Mouse (Mus musculus) midbrain, embryonic 13.5 days (tissue): ENCODE results near the gene Nexn. TPM values are rescaled to one million over a fixed set of nuclear protein-coding genes. Genes with fewer than 3 reads are reported as not detected.
"Not testable (repeated sequence)": the region's sequence is repeated elsewhere in the genome, so short reads cannot be mapped to it uniquely, and the experiment has no call there.

Source experiments
- ATAC-seq: fragments of 200-750 bp; cut with Nextera tagmentation; 2 replicates; pipeline ENCODE4 v1.8.0; 2017; ENCODE audit warnings: mild to moderate bottlenecking, moderate TSS enrichment, moderate library complexity
- H3K27ac ChIP-seq: fragments of 300-500 bp; sonication (generic); 2 replicates; pipeline ENCODE4 v1.5.1; 2015; ENCODE audit warnings: inconsistent platforms, mild to moderate bottlenecking, moderate library complexity
- H3K27me3 ChIP-seq: fragments of 300-500 bp; sonication (generic); 2 replicates; pipeline ENCODE4 v1.6.1; 2015; ENCODE audit warnings: mild to moderate bottlenecking, inconsistent platforms
- H3K36me3 ChIP-seq: fragments of 300-500 bp; sonication (generic); 2 replicates; pipeline ENCODE4 v1.6.1; 2015; ENCODE audit warnings: mild to moderate bottlenecking, inconsistent platforms
- H3K4me1 ChIP-seq: fragments of 300-500 bp; sonication (generic); replicated peaks from 2 replicates; pipeline ENCODE4 v1.6.1; 2015; ENCODE audit warnings: inconsistent platforms
- H3K4me2 ChIP-seq: fragments of 300-500 bp; sonication (generic); replicated peaks from 2 replicates; pipeline ENCODE4 v1.6.1; 2015; ENCODE audit warnings: moderate library complexity, mild to moderate bottlenecking, inconsistent platforms
- H3K4me3 ChIP-seq: fragments of 300-500 bp; sonication (generic); replicated peaks from 2 replicates; pipeline ENCODE4 v1.5.1; 2015; ENCODE audit warnings: mild to moderate bottlenecking, inconsistent platforms
- H3K9ac ChIP-seq: fragments of 300-500 bp; sonication (generic); replicated peaks from 2 replicates; pipeline ENCODE4 v1.6.1; 2015; ENCODE audit warnings: mild to moderate bottlenecking, inconsistent platforms
- H3K9me3 ChIP-seq: fragments of 300-500 bp; sonication (generic); 2 replicates; pipeline ENCODE4 v1.6.1; 2016; ENCODE audit warnings: mild to moderate bottlenecking, inconsistent platforms
- WGBS: fragments of 180-500 bp; shearing (Covaris S2); methylation state at CpG from one replicate; pipeline ENCODE4 v1.1.7; 2015; 5-methylcytosine and 5-hydroxymethylcytosine counted together
- polyA plus RNA-seq: library from polyadenylated mRNA; unstranded; fragments of >200 nt; fragmentation: Nextera tagmentation; extraction: Ambion mirVana; gene quantifications from 2 replicates; pipeline ENCODE4 v1.2.1, GENCODE M21; 2015

The Nexn gene
- polyA plus RNA-seq, 1 experiment from 2014 or later = 2.8 TPM

GRCm38 (mm10) chr3:152272974-152273685 is 7.0 kb upstream of the Nexn start:
- ATAC-seq = peak; percentile 37; the same call in 1 of the 2 replicates
- 70% methylated on average over 20 of the region's 20 CpGs for WGBS

GRCm38 (mm10) chr3:152271876-152272275 is 5.7 kb upstream of the Nexn start:
- no peak overlapping the region for H3K4me2 ChIP-seq
- ATAC-seq = no peak
- peaks cover 16% of the 10 kb centered on the region for H3K27me3 ChIP-seq
- no peaks in the 10 kb centered on the region for H3K4me1 ChIP-seq
- H3K9me3 ChIP-seq = no peaks in the 10 kb centered on the region
- H3K36me3 ChIP-seq = peaks cover 10% of the 10 kb centered on the region
- 83% methylated on average over 6 of the region's 6 CpGs for WGBS
- H3K4me3 ChIP-seq = no peak overlapping the region
- no peak overlapping the region for H3K27ac ChIP-seq
- no peak overlapping the region for H3K9ac ChIP-seq

More at GRCm38 (mm10) chr3:152272974-152273685, 7.0 kb upstream of the Nexn start:
- peaks cover 4% of the 10 kb centered on the region for H3K27me3 ChIP-seq
- no peak overlapping the region for H3K9ac ChIP-seq
- no peaks in the 10 kb centered on the region for H3K4me1 ChIP-seq
- no peak overlapping the region for H3K27ac ChIP-seq
- no peaks in the 10 kb centered on the region for H3K9me3 ChIP-seq
- no peak overlapping the region for H3K4me2 ChIP-seq
- H3K4me3 ChIP-seq = no peak overlapping the region
- H3K36me3 ChIP-seq = peaks cover 15% of the 10 kb centered on the region

GRCm38 (mm10) chr3:152271071-152271710 is 5.0 kb upstream of the Nexn start:
- 90% methylated on average over 10 of the region's 10 CpGs for WGBS
- Histone ChIP-seq H3K27me3 (peaks cover 23% of the 10 kb centered on the region), H3K9ac (no peak overlapping the region), H3K9me3 (no peaks in the 10 kb centered on the region), H3K4me3 (no peak overlapping the region), H3K36me3 (0 out of 2 replicates have a peak, but pooled peaks cover 3% of the 10 kb centered on the region), H3K4me2 (no peak overlapping the region), H3K27ac (no peak overlapping the region), H3K4me1 (peaks cover 3% of the 10 kb centered on the region)
- no peak for ATAC-seq

- 91% methylated on average over 14 of the region's 14 CpGs for WGBS
- no peak overlapping the region for H3K4me3 ChIP-seq
- peaks cover 18% of the 10 kb centered on the region for H3K4me1 ChIP-seq
- ATAC-seq = no peak
- H3K4me2 ChIP-seq = no peak overlapping the region
- H3K9me3 ChIP-seq = no peaks in the 10 kb centered on the region
- no peak overlapping the region for H3K27ac ChIP-seq
- H3K36me3 ChIP-seq = no peaks in the 10 kb centered on the region
- no peak overlapping the region for H3K9ac ChIP-seq
- peaks cover 50% of the 10 kb centered on the region for H3K27me3 ChIP-seq
Measured at GRCm38 (mm10) chr3:152268099-152268498, 1.9 kb upstream of the Nexn start.

GRCm38 (mm10) chr3:152265351-152266035 is 657 bp downstream of the Nexn start:
- Histone ChIP-seq H3K27ac (no peak overlapping the region), H3K4me1 (peaks cover 26% of the 10 kb centered on the region), H3K9ac (peak overlapping the region; percentile 72), H3K4me3 (peak overlapping the region; percentile 53), H3K27me3 (peaks cover 66% of the 10 kb centered on the region), H3K36me3 (no peaks in the 10 kb centered on the region), H3K4me2 (peak overlapping the region; percentile 93), H3K9me3 (no peaks in the 10 kb centered on the region)
- WGBS = under 1% methylated on average over 54 of the region's 63 CpGs
- peak; percentile 87 for ATAC-seq

- Histone ChIP-seq H3K36me3 (no peaks in the 10 kb centered on the region), H3K27ac (no peak overlapping the region), H3K27me3 (peaks cover 69% of the 10 kb centered on the region), H3K4me2 (peak overlapping the region; percentile 93), H3K9ac (no peak overlapping the region), H3K9me3 (no peaks in the 10 kb centered on the region), H3K4me1 (peaks cover 26% of the 10 kb centered on the region), H3K4me3 (peak overlapping the region; percentile 53; the same call in 1 of the 2 replicates)
- WGBS = 29% methylated on average over 12 of the region's 12 CpGs
- ATAC-seq = no peak
Measured at GRCm38 (mm10) chr3:152264830-152265229, 1.3 kb downstream of the Nexn start.

- H3K36me3 ChIP-seq = no peaks in the 10 kb centered on the region
- H3K4me3 ChIP-seq = no peak overlapping the region
- ATAC-seq = no peak
- H3K9ac ChIP-seq = no peak overlapping the region
- no peak overlapping the region for H3K4me2 ChIP-seq
- no peak overlapping the region for H3K27ac ChIP-seq
- H3K9me3 ChIP-seq = no peaks in the 10 kb centered on the region
- peaks cover 26% of the 10 kb centered on the region for H3K4me1 ChIP-seq
- WGBS = 50% methylated on average over 10 of the region's 10 CpGs
- peaks cover 72% of the 10 kb centered on the region for H3K27me3 ChIP-seq
Measured at GRCm38 (mm10) chr3:152264374-152264773, 1.8 kb downstream of the Nexn start.

GRCm38 (mm10) chr3:152261948-152262347 is 4.2 kb downstream of the Nexn start:
- H3K4me2 ChIP-seq = no peak overlapping the region
- H3K9me3 ChIP-seq = no peaks in the 10 kb centered on the region
- H3K36me3 ChIP-seq = no peaks in the 10 kb centered on the region
- H3K4me1 ChIP-seq = peaks cover 26% of the 10 kb centered on the region
- WGBS = 23% methylated on average over 8 of the region's 8 CpGs
- ATAC-seq = no peak
- no peak overlapping the region for H3K27ac ChIP-seq
- no peak overlapping the region for H3K4me3 ChIP-seq
- no peak overlapping the region for H3K9ac ChIP-seq
- H3K27me3 ChIP-seq = peaks cover 56% of the 10 kb centered on the region

- H3K4me2 ChIP-seq = no peak overlapping the region
- peaks cover 25% of the 10 kb centered on the region for H3K4me1 ChIP-seq
- 53% methylated on average over 8 of the region's 8 CpGs for WGBS
- H3K9ac ChIP-seq = no peak overlapping the region
- no peak overlapping the region for H3K27ac ChIP-seq
- no peaks in the 10 kb centered on the region for H3K36me3 ChIP-seq
- H3K4me3 ChIP-seq = no peak overlapping the region
- no peaks in the 10 kb centered on the region for H3K9me3 ChIP-seq
- no peak for ATAC-seq
- peaks cover 51% of the 10 kb centered on the region for H3K27me3 ChIP-seq
Measured at GRCm38 (mm10) chr3:152261436-152261835, 4.7 kb downstream of the Nexn start.

GRCm38 (mm10) chr3:152260362-152260761 is 5.8 kb downstream of the Nexn start:
- no peak overlapping the region for H3K4me2 ChIP-seq
- ATAC-seq = no peak
- 100% methylated on average over 1 of the region's 1 CpGs for WGBS

GRCm38 (mm10) chr3:152259409-152259808 is 6.7 kb downstream of the Nexn start:
- not testable (repeated sequence) for H3K9ac ChIP-seq, H3K4me1 ChIP-seq, H3K9me3 ChIP-seq, H3K4me2 ChIP-seq, H3K4me3 ChIP-seq, H3K36me3 ChIP-seq, H3K27ac ChIP-seq
- 45% methylated on average over 7 of the region's 9 CpGs for WGBS
- ATAC-seq = peak; percentile 64; the same call in 1 of the 2 replicates
- H3K27me3 ChIP-seq = peaks cover 34% of the 10 kb centered on the region

More at GRCm38 (mm10) chr3:152260362-152260761, 5.8 kb downstream of the Nexn start:
- H3K4me3 ChIP-seq = no peak overlapping the region
- no peak overlapping the region for H3K9ac ChIP-seq
- peaks cover 15% of the 10 kb centered on the region for H3K4me1 ChIP-seq
- H3K36me3 ChIP-seq = no peaks in the 10 kb centered on the region
- no peaks in the 10 kb centered on the region for H3K9me3 ChIP-seq
- H3K27ac ChIP-seq = no peak overlapping the region
- H3K27me3 ChIP-seq = peaks cover 43% of the 10 kb centered on the region

- Histone ChIP-seq H3K4me3 (no peak overlapping the region), H3K9ac (no peak overlapping the region), H3K36me3 (no peaks in the 10 kb centered on the region), H3K27ac (no peak overlapping the region), H3K4me2 (no peak overlapping the region), H3K4me1 (peaks cover 8% of the 10 kb centered on the region; the same call in 1 of the 2 replicates), H3K27me3 (peaks cover 17% of the 10 kb centered on the region; the same call in 1 of the 2 replicates), H3K9me3 (no peaks in the 10 kb centered on the region)
- ATAC-seq = no peak
- WGBS = 94% methylated on average over 3 of the region's 3 CpGs
Measured at GRCm38 (mm10) chr3:152257528-152257927, 8.6 kb downstream of the Nexn start.
